Mouse (Mus musculus) MEL (cell line): Measurements from ENCODE around the gene Ensa. TPM values are rescaled to one million over a fixed set of nuclear protein-coding genes. Genes with fewer than 3 reads are reported as not detected.

ENCODE experiments used
- DNase-seq: peaks from one replicate; pipeline ENCODE4 v3.0.0; 2011; ENCODE audit warnings: low read depth, low spot score
- H3K27ac ChIP-seq: 2 replicates; pipeline ENCODE4 v1.5.1; 2012; ENCODE audit warnings: low read depth, mild to moderate bottlenecking, control low read depth, low read length, moderate library complexity; ENCODE audit not compliant: control insufficient read depth
- H3K27me3 ChIP-seq, 2 experiments: fragments of 150-350 bp in 1 of 2; sonication (generic) in 1 of 2; 2 replicates each; pipeline ENCODE4 v1.6.1; 2012; ENCODE audit warnings: low read length in 2 of 2, mild to moderate bottlenecking in 2 of 2, improper control_type of control experiment in 1 of 2, moderate library complexity in 1 of 2; ENCODE audit not compliant: insufficient read depth in 2 of 2, control insufficient read depth in 1 of 2
- H3K36me3 ChIP-seq, 2 experiments: 2 replicates each; pipeline ENCODE4 v1.6.1; 2012 to 2014; ENCODE audit warnings: low read length in 2 of 2, improper control_type of control experiment in 1 of 2, inconsistent platforms in 1 of 2, mild to moderate bottlenecking in 1 of 2; ENCODE audit not compliant: insufficient read depth in 2 of 2, control insufficient read depth in 1 of 2
- H3K4me1 ChIP-seq, 2 experiments: fragments of 150-350 bp in 1 of 2; sonication (generic) in 1 of 2; 2 replicates each; pipeline ENCODE4 v1.6.1; 2012; ENCODE audit warnings: low read length in 2 of 2, improper control_type of control experiment in 1 of 2, mild to moderate bottlenecking in 1 of 2; ENCODE audit not compliant: insufficient read depth in 2 of 2, control insufficient read depth in 1 of 2
- H3K4me3 ChIP-seq, 2 experiments: fragments of 150-350 bp in 1 of 2; sonication (generic) in 1 of 2; 2 replicates each; pipeline ENCODE4 v1.5.1; 2012; ENCODE audit warnings: low read depth in 2 of 2, low read length in 2 of 2, mild to moderate bottlenecking in 2 of 2, moderate library complexity in 2 of 2, control low read depth in 1 of 2, improper control_type of control experiment in 1 of 2; ENCODE audit not compliant: control insufficient read depth in 1 of 2, insufficient read depth in 1 of 2
- H3K79me2 ChIP-seq: 2 replicates; pipeline ENCODE4 v1.6.1; 2012; ENCODE audit warnings: mild to moderate bottlenecking, low read length, moderate library complexity; ENCODE audit not compliant: control insufficient read depth, poor library complexity, insufficient read depth
- H3K9ac ChIP-seq: 2 replicates; pipeline ENCODE4 v1.6.1; 2012; ENCODE audit warnings: low read depth, mild to moderate bottlenecking, control low read depth, low read length, moderate library complexity; ENCODE audit not compliant: control insufficient read depth, poor library complexity, severe bottlenecking
- H3K9me3 ChIP-seq: fragments of 150-350 bp; sonication (generic); replicated peaks from 2 replicates; pipeline ENCODE4 v1.6.1; 2012; ENCODE audit warnings: mild to moderate bottlenecking, low read length, improper control_type of control experiment, moderate library complexity; ENCODE audit not compliant: insufficient read depth
- CTCF ChIP-seq, 3 experiments: IDR thresholded peaks in 2 of 3; conservative IDR thresholded peaks in 1 of 3; 2 replicates each; pipeline ENCODE4 v1.5.1; 2011 to 2012; ENCODE audit warnings: low read length in 3 of 3, low read depth in 2 of 3, mild to moderate bottlenecking in 2 of 3, improper control_type of control experiment in 1 of 3, inconsistent platforms in 1 of 3, mixed read lengths in 1 of 3, moderate library complexity in 1 of 3; ENCODE audit not compliant: control insufficient read depth in 1 of 3, insufficient read depth in 1 of 3, poor library complexity in 1 of 3, severe bottlenecking in 1 of 3
- EP300 ChIP-seq, 2 experiments: IDR thresholded peaks; 2 replicates each; pipeline ENCODE4 v1.6.1; 2011; ENCODE audit warnings: improper control_type of control experiment in 2 of 2, low read length in 2 of 2, low read depth in 1 of 2, mild to moderate bottlenecking in 1 of 2
- ETS1 ChIP-seq: IDR thresholded peaks from 2 replicates; pipeline ENCODE4 v1.6.1; 2012; ENCODE audit warnings: low read depth, mild to moderate bottlenecking, inconsistent platforms, low read length, improper control_type of control experiment, moderate library complexity
- GABPA ChIP-seq: IDR thresholded peaks from 2 replicates; pipeline ENCODE4 v1.6.1; 2012; ENCODE audit warnings: low read depth, mild to moderate bottlenecking, inconsistent platforms, low read length, improper control_type of control experiment, moderate library complexity
- GATA1 ChIP-seq: IDR thresholded peaks from 2 replicates; pipeline ENCODE4 v1.6.1; 2011; ENCODE audit warnings: low read depth, low read length, improper control_type of control experiment
- MAZ ChIP-seq: IDR thresholded peaks from 2 replicates; pipeline ENCODE4 v1.6.1; 2012; ENCODE audit warnings: low read depth, mild to moderate bottlenecking, inconsistent platforms, low read length, improper control_type of control experiment
- MEF2A ChIP-seq: IDR thresholded peaks from 2 replicates; pipeline ENCODE4 v1.6.1; 2014; ENCODE audit warnings: low read depth, mild to moderate bottlenecking, inconsistent platforms, low read length, improper control_type of control experiment; ENCODE audit not compliant: poor library complexity, insufficient replicate concordance, severe bottlenecking; ENCODE audit errors: extremely low read depth
- MXI1 ChIP-seq: IDR thresholded peaks from 2 replicates; pipeline ENCODE4 v1.6.1; 2011; ENCODE audit warnings: mild to moderate bottlenecking, low read depth, low read length, improper control_type of control experiment
- MYC ChIP-seq: IDR thresholded peaks from 2 replicates; pipeline ENCODE4 v1.6.1; 2011; ENCODE audit warnings: low read depth, mild to moderate bottlenecking, low read length, improper control_type of control experiment, moderate library complexity
- NELFE ChIP-seq: IDR thresholded peaks from 2 replicates; pipeline ENCODE4 v1.6.1; 2011; ENCODE audit warnings: low read depth, low read length, improper control_type of control experiment
- NRF1 ChIP-seq: IDR thresholded peaks from 2 replicates; pipeline ENCODE4 v1.6.1; 2014; ENCODE audit warnings: low read depth, mild to moderate bottlenecking, inconsistent platforms, low read length, improper control_type of control experiment, moderate library complexity; ENCODE audit not compliant: poor library complexity, insufficient read depth, severe bottlenecking
- TAL1 ChIP-seq: IDR thresholded peaks from 2 replicates; pipeline ENCODE4 v1.6.1; 2012; ENCODE audit warnings: mild to moderate bottlenecking, inconsistent platforms, low read length, moderate library complexity, mixed read lengths
- TBP ChIP-seq: IDR thresholded peaks from 2 replicates; pipeline ENCODE4 v1.8.0; 2011; ENCODE audit warnings: low read depth, low read length, improper control_type of control experiment
- USF2 ChIP-seq, 2 experiments: IDR thresholded peaks; 2 replicates each; pipeline ENCODE4 v1.6.1; 2011 to 2012; ENCODE audit warnings: improper control_type of control experiment in 2 of 2, low read length in 2 of 2, borderline replicate concordance in 1 of 2, inconsistent platforms in 1 of 2, low read depth in 1 of 2, mild to moderate bottlenecking in 1 of 2; ENCODE audit not compliant: insufficient read depth in 1 of 2
- ZMIZ1 ChIP-seq: IDR thresholded peaks from 2 replicates; pipeline ENCODE4 v1.6.1; 2012; ENCODE audit warnings: low read depth, mild to moderate bottlenecking, inconsistent platforms, low read length, improper control_type of control experiment, moderate library complexity
- polyA plus RNA-seq, 2 experiments: library from polyadenylated mRNA; stranded (reverse) in 1 of 2; unstranded in 1 of 2; fragments of >175 nt in 1 of 2; fragments of >200 nt in 1 of 2; gene quantifications; 2 replicates each; pipeline versions ENCODE4 v1.2.1 to v1.2.4; 2012; ENCODE audit warnings: low replicate concordance in 2 of 2, low read depth in 1 of 2; ENCODE audit not compliant: insufficient read length in 2 of 2, insufficient read depth in 1 of 2, missing spikeins in 1 of 2
- total RNA-seq: library from RNA; depleted of rRNA; stranded (reverse); fragments of 300-350 nt; gene quantifications from 2 replicates; pipeline ENCODE4 v1.2.3, GENCODE M21; 2012

The Ensa gene
- total and polyA plus RNA-seq, 3 experiments = 85.2 to 90.5 TPM; not detected in 1

- DNase-seq = no peak
- peaks cover 36 to 45% of the 10 kb centered on the region in 2 experiments for H3K4me1 ChIP-seq
- H3K79me2 ChIP-seq = peaks cover 11% of the 10 kb centered on the region; the same call in 1 of the 2 replicates
- peak overlapping the region; percentile 2; the same call in 1 of the 2 replicates for H3K27ac ChIP-seq
- no peak overlapping the region for H3K9ac ChIP-seq
- no peak overlapping the region for H3K4me3 ChIP-seq
- H3K9me3 ChIP-seq = no peaks in the 10 kb centered on the region
- H3K27me3 ChIP-seq = no peaks in the 10 kb centered on the region
- TF ChIP-seq TBP (no peak), USF2 (IDR thresholded peaks at IDR 0.05; ENCODE audit: borderline replicate concordance in 1 of 2, insufficient read depth in 1 of 2, low read depth in 1 of 2, low read length in 2 of 2) (no peak), MXI1 (no peak), MYC (no peak)
- H3K36me3 ChIP-seq = peaks cover 0 to 42% of the 10 kb centered on the region in 2 experiments; a peak in 2 of 4 replicates
These were observed 52.8 kb downstream of the Ensa start for GRCm38 (mm10) chr3:95677420-95678090.

- H3K9me3 ChIP-seq = no peaks in the 10 kb centered on the region
- no peak overlapping the region for H3K9ac ChIP-seq
- no peak for DNase-seq
- peaks cover 26 to 29% of the 10 kb centered on the region in 2 experiments for H3K4me1 ChIP-seq
- H3K27ac ChIP-seq = no peak overlapping the region
- H3K36me3 ChIP-seq = peaks cover 0 to 26% of the 10 kb centered on the region in 2 experiments; a peak in 2 of 4 replicates
- H3K79me2 ChIP-seq = no peaks in the 10 kb centered on the region; the same call in 1 of the 2 replicates
- TF ChIP-seq MAZ = no peak
- TF ChIP-seq CTCF (IDR thresholded peaks at IDR 0.05 in 2 of 3, conservative IDR thresholded peaks at IDR 0.05 in 1 of 3; ENCODE audit: control insufficient read depth in 1 of 3, insufficient read depth in 1 of 3, low read depth in 2 of 3, low read length in 3 of 3, poor library complexity in 1 of 3, severe bottlenecking in 1 of 3) = no peak; a peak in 1 of 6 replicates
- TF ChIP-seq GABPA = no peak
- TF ChIP-seq ZMIZ1 = no peak
- no peak for TF ChIP-seq USF2 (IDR thresholded peaks at IDR 0.05; ENCODE audit: borderline replicate concordance in 1 of 2, insufficient read depth in 1 of 2, low read depth in 1 of 2, low read length in 2 of 2)
- TF ChIP-seq NELFE = no peak
- TF ChIP-seq GATA1 = no peak
- TF ChIP-seq TAL1 = no peak
- no peak for TF ChIP-seq NRF1
- TF ChIP-seq EP300 (IDR thresholded peaks at IDR 0.05; ENCODE audit: low read depth in 1 of 2, low read length in 2 of 2) = no peak
- no peak for TF ChIP-seq MEF2A
- TF ChIP-seq ETS1 = no peak
- H3K4me3 ChIP-seq = no peak overlapping the region
- H3K27me3 ChIP-seq = no peaks in the 10 kb centered on the region
These were observed 54.8 kb downstream of the Ensa start for GRCm38 (mm10) chr3:95679551-95679950.
